ENCODE assay signal across 8 mouse cellular contexts in genomic region chr6:56796668-56797141, GRCm38 (mm10). TPM values are rescaled to one million over a fixed set of nuclear protein-coding genes. Genes with fewer than 3 reads are reported as not detected.
A peak's percentile ranks its signal among the peaks of the same experiment; 100 is the strongest.
DNase-seq lines count a peak whose midpoint lies in the region; ATAC-seq and TF ChIP-seq lines count a peak whose summit lies in the region.

No protein-coding gene starts in this region.

- H3K4me1 ChIP-seq in forebrain, embryonic 14.5 days (ENCODE audit: control insufficient read depth, insufficient read depth, low read length), result peaks cover 11% of the 10 kb centered on the region
- peaks cover 9% of the 10 kb centered on the region; the same call in 1 of the 2 replicates for H3K4me1 ChIP-seq in hindbrain, postnatal 0 days (ENCODE audit: insufficient read depth, low read length)
- H3K4me1 ChIP-seq in liver, embryonic 12.5 days, result peaks cover 37% of the 10 kb centered on the region
- peaks cover 2% of the 10 kb centered on the region for H3K4me1 ChIP-seq in testis, adult 2 months (ENCODE audit: control insufficient read depth, insufficient read depth, low read length)

- peak overlapping the region; percentile 92 for H3K9ac ChIP-seq in forebrain, embryonic 14.5 days (ENCODE audit: low read length)
- peak overlapping the region; percentile 94 for H3K9ac ChIP-seq in hindbrain, postnatal 0 days (replicated peaks; ENCODE audit: low read length)
- peak overlapping the region; percentile 97 for H3K9ac ChIP-seq in liver, embryonic 12.5 days

- peak overlapping the region; percentile 73 for H3K4me2 ChIP-seq in forebrain, embryonic 14.5 days (ENCODE audit: low read length)
- peak overlapping the region; percentile 89 for H3K4me2 ChIP-seq in hindbrain, postnatal 0 days (ENCODE audit: low read depth, low read length)
- peak overlapping the region; percentile 80 for H3K4me2 ChIP-seq in liver, embryonic 12.5 days

- H3K4me3 ChIP-seq in forebrain, embryonic 14.5 days (ENCODE audit: low read depth, low read length), result peak overlapping the region; percentile 73
- peak overlapping the region; percentile 89 for H3K4me3 ChIP-seq in hindbrain, postnatal 0 days (ENCODE audit: low read length)
- peak overlapping the region; percentile 92 for H3K4me3 ChIP-seq in liver, embryonic 12.5 days
- H3K4me3 ChIP-seq in testis, adult 2 months (ENCODE audit: control insufficient read depth, low read depth, low read length), result peak overlapping the region; percentile 97

- no peaks in the 10 kb centered on the region for H3K36me3 ChIP-seq in forebrain, embryonic 14.5 days (ENCODE audit: control insufficient read depth, insufficient read depth, low read length)
- no peaks in the 10 kb centered on the region for H3K36me3 ChIP-seq in hindbrain, postnatal 0 days (ENCODE audit: insufficient read depth, low read length)
- H3K36me3 ChIP-seq in liver, embryonic 12.5 days, result peaks cover 5% of the 10 kb centered on the region; the same call in 1 of the 2 replicates
- H3K36me3 ChIP-seq in testis, adult 2 months (ENCODE audit: control insufficient read depth, insufficient read depth, low read length), result no peaks in the 10 kb centered on the region

- DNase-seq in ovary, adult 18-20 months (ENCODE audit: low spot score), result peak; percentile 6
- no peak for DNase-seq in ovary, postnatal 36 days (ENCODE audit: low spot score)
- DNase-seq in brain, adult 2 months (ENCODE audit: low read depth, low spot score), result peak; percentile 66
- peak; percentile 63 for DNase-seq in forebrain, embryonic 14.5 days (ENCODE audit: low spot score)
- DNase-seq in hindbrain, postnatal 0 days (ENCODE audit: low spot score), result peak; percentile 55

- H3K9me3 ChIP-seq in forebrain, embryonic 14.5 days (replicated peaks; ENCODE audit: control insufficient read depth, low read length), result no peaks in the 10 kb centered on the region
- no peaks in the 10 kb centered on the region for H3K9me3 ChIP-seq in hindbrain, postnatal 0 days (ENCODE audit: low read length)
- no peaks in the 10 kb centered on the region for H3K9me3 ChIP-seq in liver, embryonic 12.5 days (replicated peaks)

- H3K27ac ChIP-seq in forebrain, embryonic 14.5 days (ENCODE audit: low read depth, low read length), result peak overlapping the region; percentile 99
- peak overlapping the region; percentile 100 for H3K27ac ChIP-seq in hindbrain, postnatal 0 days
- H3K27ac ChIP-seq in liver, embryonic 12.5 days, result peak overlapping the region; percentile 100
- H3K27ac ChIP-seq in testis, adult 2 months (ENCODE audit: control insufficient read depth, insufficient read depth, low read depth, low read length), result peak overlapping the region; percentile 92

- no peaks in the 10 kb centered on the region for H3K27me3 ChIP-seq in forebrain, embryonic 14.5 days (replicated peaks; ENCODE audit: control insufficient read depth, insufficient read depth, low read length)
- no peaks in the 10 kb centered on the region for H3K27me3 ChIP-seq in hindbrain, postnatal 0 days (ENCODE audit: insufficient read depth, low read length)
- H3K27me3 ChIP-seq in liver, embryonic 12.5 days (replicated peaks), result no peaks in the 10 kb centered on the region
- no peaks in the 10 kb centered on the region for H3K27me3 ChIP-seq in testis, adult 2 months (ENCODE audit: control insufficient read depth, insufficient read depth, low read length)

- no peak for TF ChIP-seq POLR2A in testis, adult 2 months (IDR thresholded peaks at IDR 0.05; ENCODE audit: control insufficient read depth, low read depth, low read length)

- WGBS in forebrain, embryonic 14.5 days, result under 1% methylated on average over 16 of the region's 16 CpGs
- under 1% methylated on average over 16 of the region's 16 CpGs for WGBS in hindbrain, postnatal 0 days
- WGBS in liver, embryonic 12.5 days (ENCODE audit: insufficient replicate concordance), result under 1% methylated on average over 16 of the region's 16 CpGs

- ATAC-seq in forebrain, embryonic 14.5 days, result peak; percentile 27
- peak; percentile 41 for ATAC-seq in hindbrain, postnatal 0 days
- peak; percentile 55 for ATAC-seq in liver, embryonic 12.5 days
- peak; percentile 38; the same call in 1 of the 2 replicates for ATAC-seq in monocyte, adult 5-6 weeks (replicated peaks; ENCODE audit: insufficient number of reproducible peaks, low FRiP score, low TSS enrichment, poor library complexity, severe bottlenecking)

- no peak for TF ChIP-seq CTCF in hindbrain, postnatal 0 days (IDR thresholded peaks at IDR 0.05; ENCODE audit: low read depth)
- TF ChIP-seq CTCF in testis, adult 2 months (IDR thresholded peaks at IDR 0.05; ENCODE audit: control insufficient read depth, insufficient read depth, insufficient replicate concordance, low read depth, low read length), result no peak

RNA-seq across cellular contexts. Expression of gene Kbtbd2, which starts 0.9 kb away (rescaled TPM):
- polyA plus RNA-seq in forebrain, embryonic 14.5 days (2014; fragmentation: Nextera tagmentation; extraction: Ambion mirVana), result 24.2 and 25.2 TPM in 2 replicates
- total RNA-seq in hindbrain, postnatal 0 days (2014; rRNA removed), result 36.0 and 46.2 TPM in 2 replicates
- polyA plus RNA-seq in hindbrain, postnatal 0 days (2015; fragmentation: Nextera tagmentation; extraction: Ambion mirVana), result 18.2 and 19.7 TPM in 2 replicates
- polyA plus RNA-seq in liver, embryonic 12.5 days (2016; fragmentation: Nextera tagmentation; extraction: Ambion mirVana), result 23.9 and 25.3 TPM in 2 replicates
- total RNA-seq in monocyte, adult 5-6 weeks (2017), result 75.5 to 79.5 TPM (median 77.3 TPM) in 3 replicates
- polyA plus RNA-seq in testis, adult 2 months (2012; rRNA removed), result 3.7 and 5.5 TPM in 2 replicates

RNA-seq across cellular contexts. Expression of gene Fkbp9, which starts 35.2 kb away (rescaled TPM):
- 26.3 and 27.9 TPM in 2 replicates for polyA plus RNA-seq in forebrain, embryonic 14.5 days (2014; fragmentation: Nextera tagmentation; extraction: Ambion mirVana)
- 47.4 and 54.8 TPM in 2 replicates for total RNA-seq in hindbrain, postnatal 0 days (2014; rRNA removed)
- 44.7 and 45.9 TPM in 2 replicates for polyA plus RNA-seq in hindbrain, postnatal 0 days (2015; fragmentation: Nextera tagmentation; extraction: Ambion mirVana)
- 34.3 and 35.0 TPM in 2 replicates for polyA plus RNA-seq in liver, embryonic 12.5 days (2016; fragmentation: Nextera tagmentation; extraction: Ambion mirVana)
- total RNA-seq in monocyte, adult 5-6 weeks (2017), result 0.29 to 1.2 TPM (median 0.32 TPM) in 3 replicates
- polyA plus RNA-seq in testis, adult 2 months (2012; rRNA removed), result 6.0 and 10.5 TPM in 2 replicates
